Mouse (Mus musculus): ENCODE measurements at regions not wholly inside any gene's neighbourhood (a gene's known extent, or its start where the extent isn't known, plus 50 kb on each side); places are given as distances from the start of the nearest gene placed in this dataset.

DNA sequence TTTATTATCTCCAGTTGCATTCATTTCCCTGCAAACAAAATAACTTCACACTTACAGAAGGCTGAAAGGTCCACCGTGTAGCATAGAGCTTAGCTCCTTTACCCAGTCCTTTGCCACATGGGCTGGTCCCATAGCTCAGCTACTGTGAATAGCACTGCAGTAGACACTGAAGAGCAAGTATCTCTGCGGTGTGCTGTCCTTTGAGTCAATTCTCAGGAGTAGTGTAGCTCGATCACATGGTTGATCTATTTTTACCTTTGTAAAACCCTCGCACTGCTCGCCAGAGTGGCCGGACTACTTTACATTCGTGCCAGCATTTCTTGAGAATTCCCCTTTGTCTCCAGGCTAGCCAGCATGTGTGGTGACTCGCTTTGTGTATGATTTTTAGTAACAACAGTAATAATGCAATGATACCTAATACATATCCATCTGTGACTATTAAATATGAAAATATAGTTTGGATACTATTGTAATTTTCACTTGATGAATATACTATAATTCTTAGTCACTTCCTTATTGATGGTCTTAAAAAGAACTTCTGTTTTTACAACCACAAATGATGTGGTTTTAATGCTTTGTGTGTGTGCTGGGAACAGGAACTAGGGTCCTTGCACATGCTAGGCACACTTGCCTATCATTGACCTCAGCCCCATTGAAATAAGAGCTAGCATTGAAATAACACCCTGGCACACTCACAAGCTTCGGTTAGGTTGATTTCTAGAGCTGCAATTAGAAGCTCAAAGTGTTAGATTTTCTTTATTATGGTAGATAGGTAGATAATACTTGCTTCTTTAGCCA is 257.7 kb upstream of the Atp11b start:
- no peak for DNase-seq (ENCODE audit: low read depth, low spot score)

DNA sequence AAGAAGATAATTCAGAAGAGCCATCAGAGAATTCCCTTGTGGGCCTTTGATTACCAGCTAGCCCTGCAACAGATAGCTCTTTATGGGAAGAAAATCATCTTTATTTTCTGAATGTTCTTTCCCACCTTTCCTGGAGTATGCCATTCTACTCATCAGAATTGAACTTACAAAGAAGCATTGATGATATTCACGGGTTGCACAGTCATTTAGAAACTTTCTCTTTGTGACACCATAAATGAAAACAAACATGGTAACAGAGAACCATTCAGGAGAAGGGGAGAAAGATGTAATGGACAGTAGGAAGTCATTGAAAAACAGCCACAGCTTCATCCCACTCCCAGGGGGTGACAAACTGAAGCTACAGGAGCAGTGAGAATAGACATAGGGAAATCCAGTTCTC is 243.6 kb upstream of the Atp11b start:
- DNase-seq (ENCODE audit: low read depth, low spot score), result no peak

DNA sequence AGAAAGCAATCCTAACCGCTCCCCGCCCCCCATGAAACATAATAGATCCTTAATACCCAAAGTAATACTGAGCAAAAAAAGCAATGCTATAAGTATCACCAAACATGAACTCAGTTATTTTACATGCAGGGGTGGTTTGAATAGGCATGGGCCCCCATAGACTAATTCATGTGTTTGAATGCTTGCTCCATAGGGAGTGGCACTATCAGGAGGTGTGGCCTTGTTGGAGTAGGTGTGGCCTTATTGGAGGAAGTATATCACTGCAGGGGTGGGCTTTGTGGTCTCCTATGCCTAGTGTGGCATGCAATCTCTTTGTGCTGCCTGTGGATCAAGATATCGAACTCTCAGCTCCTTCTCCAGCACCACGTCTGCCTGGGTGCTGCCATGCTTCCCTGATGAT is 237.4 kb upstream of the Atp11b start:
- DNase-seq (ENCODE audit: low read depth, low spot score), result no peak

DNA sequence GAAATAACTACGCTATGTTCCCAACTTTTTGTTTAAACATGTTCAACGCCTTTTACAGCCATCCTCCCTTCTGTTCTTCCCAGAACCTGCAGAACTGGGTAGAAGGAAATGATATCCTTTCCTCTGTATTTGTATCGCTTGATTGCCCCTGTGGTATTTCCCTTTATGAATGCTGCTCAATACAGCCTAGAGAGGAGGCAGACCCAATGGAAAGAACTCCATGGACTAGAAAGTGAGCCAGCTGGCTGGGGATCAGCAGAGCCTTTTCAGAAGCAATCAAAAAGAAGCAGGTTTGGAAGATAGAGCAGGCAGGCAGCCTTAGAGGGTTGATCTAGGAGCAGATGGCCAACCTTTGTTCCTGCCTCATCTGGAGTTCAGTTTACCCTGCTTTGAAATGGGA is 233.8 kb upstream of the Atp11b start:
- no peak for DNase-seq (ENCODE audit: low read depth, low spot score)

DNA sequence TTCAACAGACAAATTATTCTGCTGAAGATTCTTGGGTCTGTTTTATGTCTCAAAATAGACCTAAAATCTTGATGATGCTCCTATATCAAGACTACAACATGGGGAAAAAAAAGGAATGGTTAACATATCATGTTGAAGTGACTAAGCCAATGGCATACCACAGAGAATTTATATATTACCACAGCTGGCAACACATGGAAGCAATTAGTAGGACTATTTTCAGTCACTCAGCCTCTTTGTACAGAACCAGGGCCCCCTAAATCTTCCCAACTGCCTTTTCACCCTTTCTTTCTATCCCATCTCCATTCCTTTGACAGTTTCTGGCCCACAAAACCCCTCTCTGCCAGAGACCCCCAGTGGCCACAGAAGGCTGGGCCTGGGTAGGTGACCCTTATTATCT is 206.2 kb upstream of the Atp11b start:
- DNase-seq (ENCODE audit: low read depth, low spot score), result no peak

DNA sequence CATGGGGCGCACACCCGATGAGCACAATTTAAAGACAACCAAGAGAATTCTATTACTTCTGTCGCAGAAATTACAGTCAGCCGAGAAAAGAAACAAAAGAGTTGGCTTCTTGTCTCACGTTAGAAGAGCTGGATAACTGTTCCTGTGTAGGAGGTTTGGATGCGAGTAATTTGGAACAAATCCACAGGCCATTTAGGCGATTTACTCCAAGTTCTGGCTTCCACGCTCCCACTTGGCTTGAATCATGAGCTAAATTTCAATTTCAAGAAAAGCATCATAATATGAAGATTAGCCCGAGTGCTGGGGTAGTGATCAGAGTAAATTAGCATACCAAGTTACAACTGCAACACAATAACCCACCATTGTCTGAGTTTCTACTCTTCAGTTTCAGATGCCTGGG is 202.1 kb upstream of the Atp11b start:
- DNase-seq (ENCODE audit: low read depth, low spot score), result no peak

DNA sequence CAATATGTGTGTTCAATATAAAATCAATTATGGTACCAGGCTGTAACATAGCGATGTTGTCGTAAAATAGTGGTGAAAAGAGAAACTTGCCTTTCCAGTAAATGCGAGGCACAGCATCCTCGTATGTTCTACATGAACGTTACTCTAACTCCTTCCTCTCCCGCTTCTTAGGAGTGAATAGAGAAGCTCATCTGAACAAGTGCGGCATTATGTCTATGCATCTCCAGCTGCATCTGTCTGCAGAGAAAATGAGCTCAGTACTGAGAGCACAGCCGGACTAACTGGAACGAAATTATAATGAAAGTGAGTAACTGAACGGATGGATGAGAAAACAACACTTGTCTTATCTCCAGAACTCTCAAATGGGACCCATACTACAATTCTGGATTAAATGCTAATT is 193.5 kb upstream of the Atp11b start:
- no peak for DNase-seq (ENCODE audit: low read depth, low spot score)

DNA sequence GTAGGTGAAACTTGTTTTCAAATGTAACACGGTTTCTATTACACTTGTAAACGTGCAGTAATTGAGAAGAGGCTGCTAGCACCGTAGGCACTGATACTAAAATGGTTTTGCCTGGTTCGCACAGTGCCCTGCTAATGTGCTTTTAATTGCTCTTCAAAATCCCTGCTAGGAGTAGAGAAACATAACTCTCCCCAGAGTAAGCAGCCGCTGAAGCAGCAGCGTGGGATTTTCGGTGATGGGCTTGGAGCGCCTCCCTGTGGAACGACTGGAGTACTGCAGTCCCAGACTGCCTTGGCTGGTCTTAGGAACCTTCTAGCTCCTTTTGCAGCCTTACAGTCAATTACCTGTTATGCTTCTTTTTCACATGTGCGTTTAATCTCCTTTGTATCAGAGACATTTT is 179.5 kb upstream of the Atp11b start:
- no peak for DNase-seq (ENCODE audit: low read depth, low spot score)
